Mouse (Mus musculus) mature B cell (primary cell): ENCODE data around the gene Ctsq.
"Not testable (repeated sequence)": the region's sequence is repeated elsewhere in the genome, so short reads cannot be mapped to it uniquely, and the experiment has no call there.

Experiments
- in situ Hi-C: fragments of 300-500 bp; cut with MboI; formaldehyde crosslinking; loops from 2 replicates; pipeline ENCODE4 v1.14.3; 2019

Ctsq gene

GRCm38 (mm10) chr13:61040531-61040930, at the start of gene Ctsq:
Gene Ctsq, minus strand, starts transcription at chr13:61040631.
- in situ Hi-C loops = no loop called here

DNA sequence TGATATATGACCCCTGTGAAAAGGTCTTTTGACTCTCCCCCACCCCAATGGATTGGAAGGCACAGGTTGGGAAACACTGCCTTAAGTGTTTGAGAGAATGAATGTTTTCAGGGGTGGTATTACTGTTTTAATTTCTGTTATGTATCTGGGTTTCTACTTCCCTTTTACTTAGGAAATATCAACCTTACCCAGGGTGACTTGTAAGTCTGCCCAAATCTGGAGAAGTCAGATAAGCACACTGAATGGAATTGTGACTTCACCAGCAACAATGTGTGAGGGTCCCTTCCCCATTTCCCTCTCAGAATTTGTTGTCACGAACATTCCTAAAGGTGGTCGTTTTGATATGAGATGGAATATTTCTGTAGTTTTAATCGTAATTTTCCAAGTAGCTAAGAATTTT, 17.6 kb downstream of the Ctsq start:
- in situ Hi-C loops = no loop called here

DNA sequence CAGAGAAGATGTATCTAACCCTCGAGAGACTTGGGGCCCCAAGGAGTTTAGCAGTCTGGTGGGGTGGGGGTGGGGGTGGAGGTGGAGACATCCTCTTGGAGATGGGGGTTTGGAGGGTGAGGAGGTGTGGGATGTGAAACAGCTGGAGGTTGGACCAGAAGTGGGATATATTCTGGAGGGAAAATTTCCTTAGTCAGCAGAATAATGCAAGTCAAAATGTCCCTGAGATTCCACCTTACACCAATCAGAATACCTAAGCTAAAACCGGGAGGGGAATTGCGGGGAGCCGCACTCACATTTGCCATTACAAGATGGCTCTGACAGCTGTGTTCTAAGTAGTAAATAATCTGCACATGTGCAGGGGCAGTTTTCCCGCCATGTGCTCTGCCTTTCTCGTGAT, 18.6 kb downstream of the Ctsq start:
- in situ Hi-C loops = no loop called here

DNA sequence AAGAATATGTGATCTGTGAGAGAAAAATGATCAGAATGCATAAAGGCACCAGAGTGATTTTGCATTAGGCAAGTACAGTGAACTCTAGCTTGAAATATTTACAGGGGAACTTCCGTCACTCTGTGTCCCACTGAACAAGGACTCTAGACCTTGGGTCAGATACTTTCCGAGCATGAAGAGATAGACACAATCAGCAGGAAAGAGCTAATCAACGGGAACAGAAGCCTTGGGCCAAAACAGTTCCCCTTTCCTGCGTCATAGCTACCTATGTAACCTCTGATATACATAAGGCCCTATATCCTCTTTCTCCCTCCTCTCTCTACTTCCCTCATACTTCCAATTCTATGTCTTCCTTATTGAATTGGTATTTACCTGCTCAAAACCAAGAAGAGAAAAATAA, 30.3 kb downstream of the Ctsq start:
- in situ Hi-C loops = no loop called here

- in situ Hi-C loops = no loop called here
Observed at GRCm38 (mm10) chr13:61005859-61006258, 34.6 kb downstream of the Ctsq start, which contains the start of gene Ctsj. Gene Ctsj, minus strand, starts transcription at chr13:61005959.

DNA sequence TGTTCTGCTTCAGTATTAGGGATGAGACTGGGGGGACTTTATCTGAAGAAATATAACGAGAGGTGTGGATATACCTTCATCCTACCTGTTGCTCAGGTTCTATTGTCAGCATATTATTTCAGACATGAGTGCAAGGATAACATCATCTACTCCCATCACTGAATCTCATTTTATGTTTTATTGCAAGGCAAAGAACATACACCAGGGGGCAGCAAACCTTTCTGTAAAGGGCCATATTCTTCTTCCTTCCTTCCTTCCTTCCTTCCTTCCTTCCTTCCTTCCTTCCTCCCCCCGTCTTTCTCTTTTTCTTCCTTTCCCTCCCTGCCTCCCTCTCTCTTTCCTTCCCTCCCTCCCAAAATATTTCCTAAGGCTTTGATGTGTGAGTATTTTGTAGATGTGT, 42.8 kb downstream of the Ctsq start:
- in situ Hi-C loops = no loop called here

DNA sequence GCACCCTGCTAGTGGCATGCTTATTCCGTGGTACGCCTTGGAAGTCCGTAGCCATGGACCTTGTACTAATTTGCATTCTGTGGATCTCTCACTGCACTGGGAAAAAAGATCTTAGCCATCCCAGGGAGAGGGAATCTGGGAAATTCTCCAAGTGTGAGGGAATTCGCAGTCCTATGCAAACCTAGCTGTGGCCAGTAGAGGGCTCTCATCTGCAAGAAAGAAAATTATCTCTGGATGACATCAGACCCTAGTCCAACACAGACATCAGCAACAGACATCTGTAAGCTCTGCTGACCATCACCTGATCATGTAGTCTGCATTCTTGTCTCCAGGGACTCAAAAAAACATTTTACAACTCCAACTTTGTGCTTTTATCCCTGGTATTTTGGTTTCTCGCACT, 53.5 kb downstream of the Ctsq start:
- in situ Hi-C loops = not testable (repeated sequence)
